Mouse (Mus musculus): ENCODE measurements around the gene Arf5. TPM values are rescaled to one million over a fixed set of nuclear protein-coding genes. Genes with fewer than 3 reads are reported as not detected.
A peak's percentile ranks its signal among the peaks of the same experiment; 100 is the strongest.

Gene Arf5
- polyA plus RNA-seq, 1 experiment from 2014 or later, result 301 TPM

DNA sequence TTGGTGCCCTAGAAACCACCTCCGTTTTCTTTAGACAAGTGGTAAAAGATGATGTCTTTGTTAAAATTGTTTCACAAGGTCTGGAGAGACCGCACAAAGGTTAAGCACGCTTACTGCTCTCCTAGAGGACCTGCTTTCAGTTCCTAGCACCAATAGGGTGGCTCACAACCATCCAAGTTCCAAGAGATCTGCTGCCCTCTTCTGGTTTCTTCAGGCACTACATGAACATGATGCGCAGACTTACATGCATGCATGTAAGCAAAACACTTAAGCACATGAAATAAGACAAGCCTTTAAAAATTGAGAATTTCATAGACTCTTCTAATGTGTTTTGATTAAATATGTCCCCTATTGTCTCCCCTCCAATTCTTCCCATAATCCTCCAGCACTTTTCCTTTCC lies 23.6 kb upstream of the Arf5 start:
- Histone ChIP-seq H3K4me2 (ENCODE audit: low read depth, low read length, severe bottlenecking) (no peak overlapping the region), H3K27me3 (ENCODE audit: control insufficient read depth, insufficient read depth, low read length) (peaks cover 8% of the 10 kb centered on the region; the same call in 1 of the 2 replicates), H3K36me3 (ENCODE audit: control insufficient read depth, insufficient read depth, low read length) (no peaks in the 10 kb centered on the region), H3K9me3 (ENCODE audit: control insufficient read depth, low read length) (no peaks in the 10 kb centered on the region), H3K27ac (ENCODE audit: low read depth, low read length) (no peak overlapping the region), H3K9ac (ENCODE audit: low read length) (no peak overlapping the region), H3K4me3 (ENCODE audit: low read depth, low read length) (no peak overlapping the region), H3K4me1 (replicated peaks; ENCODE audit: control insufficient read depth, insufficient read depth, low read length) (peaks cover 4% of the 10 kb centered on the region; the same call in 1 of the 2 replicates)
- DNase-seq (ENCODE audit: low spot score) (no peak), ATAC-seq (replicated peaks; ENCODE audit: low FRiP score) (no peak)
- WGBS, result 89% methylated on average over 4 of the region's 4 CpGs

DNA sequence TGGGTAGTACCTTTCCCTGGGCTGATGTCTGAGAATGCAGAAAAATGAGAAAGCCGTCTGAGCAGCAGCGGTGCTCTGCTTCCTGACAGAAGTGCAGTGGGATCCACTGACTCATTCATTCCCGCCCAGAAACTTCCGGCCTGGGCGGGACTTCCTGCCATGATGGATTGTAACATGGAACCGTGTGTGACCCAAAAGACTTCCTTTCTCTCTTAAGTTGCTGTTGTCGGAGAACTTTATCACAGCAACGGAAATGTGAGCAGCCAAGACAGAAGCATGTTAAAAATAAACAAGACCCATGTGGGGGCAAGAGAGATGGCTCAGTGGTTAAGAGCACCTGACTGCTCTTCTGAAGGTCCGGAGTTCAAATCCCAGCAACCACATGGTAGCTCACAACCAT lies 13.3 kb upstream of the Arf5 start:
- ATAC-seq (replicated peaks; ENCODE audit: low FRiP score), result no peak
- WGBS, result 89% methylated on average over 9 of the region's 9 CpGs
- Histone ChIP-seq H3K9me3 (ENCODE audit: control insufficient read depth, low read length) (no peaks in the 10 kb centered on the region), H3K36me3 (ENCODE audit: control insufficient read depth, insufficient read depth, low read length) (no peaks in the 10 kb centered on the region), H3K27me3 (ENCODE audit: control insufficient read depth, insufficient read depth, low read length) (no peaks in the 10 kb centered on the region), H3K9ac (ENCODE audit: low read length) (no peak overlapping the region), H3K27ac (ENCODE audit: low read depth, low read length) (no peak overlapping the region), H3K4me1 (replicated peaks; ENCODE audit: control insufficient read depth, insufficient read depth, low read length) (no peaks in the 10 kb centered on the region), H3K4me2 (ENCODE audit: low read depth, low read length, severe bottlenecking) (no peak overlapping the region), H3K4me3 (ENCODE audit: low read depth, low read length) (no peak overlapping the region)
- DNase-seq (ENCODE audit: low spot score), result no peak

DNA sequence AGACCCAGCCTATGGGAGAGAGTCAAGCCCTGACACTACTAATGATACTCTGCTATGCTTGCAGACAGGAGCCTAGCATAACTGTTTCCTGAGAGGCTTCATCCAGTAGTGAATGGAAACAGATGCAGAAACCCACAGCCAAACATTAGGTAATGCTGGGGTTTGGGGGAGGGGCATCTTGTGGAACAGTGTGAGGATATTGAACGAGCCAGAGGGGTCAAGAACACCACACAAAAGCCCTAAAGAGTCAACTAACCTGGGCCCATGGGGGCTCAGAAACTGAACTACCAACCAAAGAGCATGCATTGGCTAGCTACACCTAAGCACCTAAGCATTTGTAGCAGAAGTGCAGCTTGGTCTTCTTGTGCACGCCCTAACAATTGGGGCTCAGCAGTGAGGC lies 12.1 kb upstream of the Arf5 start:
- Histone ChIP-seq H3K36me3 (ENCODE audit: control insufficient read depth, insufficient read depth, low read length) (no peaks in the 10 kb centered on the region), H3K9me3 (ENCODE audit: control insufficient read depth, low read length) (no peaks in the 10 kb centered on the region), H3K4me3 (ENCODE audit: low read depth, low read length) (no peak overlapping the region), H3K27ac (ENCODE audit: low read depth, low read length) (no peak overlapping the region), H3K27me3 (ENCODE audit: control insufficient read depth, insufficient read depth, low read length) (no peaks in the 10 kb centered on the region), H3K4me2 (ENCODE audit: low read depth, low read length, severe bottlenecking) (no peak overlapping the region), H3K4me1 (replicated peaks; ENCODE audit: control insufficient read depth, insufficient read depth, low read length) (no peaks in the 10 kb centered on the region), H3K9ac (ENCODE audit: low read length) (no peak overlapping the region)
- DNase-seq (ENCODE audit: low spot score) (no peak), ATAC-seq (replicated peaks; ENCODE audit: low FRiP score) (no peak)
- 79% methylated on average over 2 of the region's 2 CpGs for WGBS

DNA sequence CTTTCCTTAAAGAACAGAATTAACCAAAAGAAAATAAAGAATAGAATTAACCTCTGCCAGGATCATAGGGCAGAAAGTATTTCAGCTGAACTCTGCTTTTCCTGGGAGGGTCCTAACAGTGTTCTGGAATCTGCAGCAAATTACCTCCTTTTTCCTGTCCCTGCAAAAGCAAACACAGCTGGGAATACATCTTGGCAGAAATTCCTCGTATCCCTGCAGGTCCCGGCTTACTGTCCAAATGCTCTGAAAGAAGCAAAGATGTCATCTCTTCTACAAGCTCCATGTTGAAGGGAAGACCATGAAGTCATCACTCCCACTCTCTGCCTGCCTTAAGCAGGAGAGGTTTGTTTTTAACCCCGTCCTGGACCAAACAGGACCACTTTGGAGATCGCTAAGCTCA lies 6.4 kb upstream of the Arf5 start:
- Histone ChIP-seq H3K9ac (ENCODE audit: low read length) (no peak overlapping the region), H3K27ac (ENCODE audit: low read depth, low read length) (no peak overlapping the region), H3K36me3 (ENCODE audit: control insufficient read depth, insufficient read depth, low read length) (peaks cover 4% of the 10 kb centered on the region; the same call in 1 of the 2 replicates), H3K4me3 (ENCODE audit: low read depth, low read length) (no peak overlapping the region), H3K4me2 (ENCODE audit: low read depth, low read length, severe bottlenecking) (no peak overlapping the region), H3K9me3 (ENCODE audit: control insufficient read depth, low read length) (no peaks in the 10 kb centered on the region), H3K4me1 (replicated peaks; ENCODE audit: control insufficient read depth, insufficient read depth, low read length) (peaks cover 11% of the 10 kb centered on the region), H3K27me3 (ENCODE audit: control insufficient read depth, insufficient read depth, low read length) (no peaks in the 10 kb centered on the region)
- WGBS, result 81% methylated on average over 4 of the region's 4 CpGs
- DNase-seq (ENCODE audit: low spot score), result no peak
- ATAC-seq (replicated peaks; ENCODE audit: low FRiP score), result no peak

DNA sequence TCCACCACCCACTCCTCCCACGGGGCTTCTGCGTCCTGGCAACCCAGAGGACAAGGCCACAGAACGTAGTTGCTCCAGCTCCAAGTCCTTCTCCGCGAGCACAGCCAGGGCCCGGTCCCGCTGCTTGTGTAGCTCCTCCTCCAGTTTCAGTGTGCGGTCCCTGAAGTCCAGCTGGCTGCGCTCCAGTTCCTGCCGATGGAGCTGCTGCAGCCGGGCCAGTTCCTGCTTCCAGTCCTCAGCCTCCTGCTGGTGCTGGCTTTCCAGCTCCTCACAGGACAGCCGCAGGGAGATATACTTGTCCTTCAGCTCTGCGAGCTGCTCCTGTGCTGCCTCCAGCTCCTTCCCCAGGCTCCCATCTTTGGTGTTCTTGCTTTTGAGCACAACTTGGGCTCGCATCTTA lies 4.9 kb upstream of the Arf5 start:
- Histone ChIP-seq H3K27me3 (ENCODE audit: control insufficient read depth, insufficient read depth, low read length) (no peaks in the 10 kb centered on the region), H3K9ac (ENCODE audit: low read length) (no peak overlapping the region), H3K27ac (ENCODE audit: low read depth, low read length) (no peak overlapping the region), H3K9me3 (ENCODE audit: control insufficient read depth, low read length) (no peaks in the 10 kb centered on the region), H3K4me1 (replicated peaks; ENCODE audit: control insufficient read depth, insufficient read depth, low read length) (peaks cover 11% of the 10 kb centered on the region), H3K36me3 (ENCODE audit: control insufficient read depth, insufficient read depth, low read length) (peaks cover 4% of the 10 kb centered on the region; the same call in 1 of the 2 replicates), H3K4me2 (ENCODE audit: low read depth, low read length, severe bottlenecking) (no peak overlapping the region), H3K4me3 (ENCODE audit: low read depth, low read length) (no peak overlapping the region)
- WGBS, result 91% methylated on average over 14 of the region's 14 CpGs
- ATAC-seq (replicated peaks; ENCODE audit: low FRiP score) (no peak), DNase-seq (ENCODE audit: low spot score) (no peak)

DNA sequence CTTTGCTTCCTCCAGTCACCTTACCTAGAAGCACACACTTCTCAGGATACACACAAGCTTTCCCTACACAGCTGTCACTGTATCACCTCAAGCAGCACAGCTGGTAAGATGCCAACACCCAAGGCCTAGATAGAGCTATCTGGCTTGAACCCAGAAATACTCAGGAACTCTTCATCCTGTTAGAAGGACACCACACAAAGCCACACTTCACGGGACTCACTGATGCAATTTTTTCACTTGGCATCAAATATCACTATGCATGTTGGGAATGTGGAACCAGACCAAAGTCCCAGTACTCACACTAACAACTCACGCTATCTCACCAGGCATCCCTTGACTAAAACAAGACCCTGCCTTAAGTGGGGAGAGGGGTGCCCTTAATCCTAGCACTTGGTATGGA lies 3.7 kb upstream of the Arf5 start:
- DNase-seq (ENCODE audit: low spot score), result no peak
- no peaks in the 10 kb centered on the region for H3K27me3 ChIP-seq (ENCODE audit: control insufficient read depth, insufficient read depth, low read length)

DNA sequence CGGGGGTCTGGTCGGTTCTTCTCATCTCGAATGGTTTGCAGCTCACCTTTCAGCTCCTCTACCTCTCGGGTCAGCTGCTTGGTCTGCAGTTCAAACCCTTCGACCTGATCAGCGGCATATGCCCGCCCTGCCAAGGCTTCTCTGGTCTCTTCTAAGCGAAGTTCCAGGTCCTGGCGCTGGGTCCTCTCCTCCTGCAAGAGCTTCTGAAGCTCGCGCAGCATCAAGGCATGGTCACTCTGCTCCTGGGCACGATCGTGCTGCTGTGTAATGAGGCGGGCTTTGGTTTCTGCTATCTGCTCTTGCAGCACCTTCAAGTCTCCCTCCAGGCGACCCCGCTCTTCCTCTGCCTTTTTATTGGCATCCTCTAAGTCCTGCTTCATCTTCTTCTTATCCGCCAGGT lies 3.0 kb upstream of the Arf5 start:
- Histone ChIP-seq H3K9me3 (ENCODE audit: control insufficient read depth, low read length) (no peaks in the 10 kb centered on the region), H3K4me3 (ENCODE audit: low read depth, low read length) (peak overlapping the region; percentile 82), H3K27me3 (ENCODE audit: control insufficient read depth, insufficient read depth, low read length) (no peaks in the 10 kb centered on the region), H3K36me3 (ENCODE audit: control insufficient read depth, insufficient read depth, low read length) (peaks cover 4% of the 10 kb centered on the region; the same call in 1 of the 2 replicates), H3K4me2 (ENCODE audit: low read depth, low read length, severe bottlenecking) (peak overlapping the region; percentile 78), H3K27ac (ENCODE audit: low read depth, low read length) (no peak overlapping the region), H3K9ac (ENCODE audit: low read length) (no peak overlapping the region; the same call in 1 of the 2 replicates), H3K4me1 (replicated peaks; ENCODE audit: control insufficient read depth, insufficient read depth, low read length) (peaks cover 14% of the 10 kb centered on the region)
- ATAC-seq (replicated peaks; ENCODE audit: low FRiP score), result no peak
- 86% methylated on average over 17 of the region's 17 CpGs for WGBS
- no peak for DNase-seq (ENCODE audit: low spot score)

More for the DNA sequence above, 3.7 kb upstream of the Arf5 start:
- Histone ChIP-seq H3K4me1 (replicated peaks; ENCODE audit: control insufficient read depth, insufficient read depth, low read length) (peaks cover 14% of the 10 kb centered on the region), H3K27ac (ENCODE audit: low read depth, low read length) (no peak overlapping the region), H3K4me2 (ENCODE audit: low read depth, low read length, severe bottlenecking) (no peak overlapping the region), H3K9me3 (ENCODE audit: control insufficient read depth, low read length) (no peaks in the 10 kb centered on the region), H3K36me3 (ENCODE audit: control insufficient read depth, insufficient read depth, low read length) (peaks cover 4% of the 10 kb centered on the region; the same call in 1 of the 2 replicates), H3K9ac (ENCODE audit: low read length) (no peak overlapping the region), H3K4me3 (ENCODE audit: low read depth, low read length) (no peak overlapping the region)
- 83% methylated on average over 2 of the region's 2 CpGs for WGBS
- ATAC-seq (replicated peaks; ENCODE audit: low FRiP score), result no peak

DNA sequence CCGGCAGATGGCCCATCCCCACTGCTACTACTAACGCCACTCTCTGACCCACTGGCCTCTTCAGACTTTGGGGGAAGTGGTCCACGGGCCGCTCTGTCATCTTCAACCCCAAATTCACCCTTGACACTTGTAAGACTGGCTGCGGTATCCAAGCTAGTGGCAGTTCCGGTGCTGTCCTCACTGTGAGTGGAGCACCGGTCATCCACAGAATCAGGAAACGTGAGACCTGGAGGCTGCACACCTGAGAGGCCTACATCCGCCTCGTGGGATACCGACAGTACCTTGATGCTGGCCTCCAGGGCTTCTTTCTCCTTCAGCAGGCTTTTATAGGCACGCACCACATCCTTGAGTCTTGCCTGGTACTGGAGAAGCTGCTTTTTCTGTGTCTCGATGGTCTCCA lies 2.5 kb upstream of the Arf5 start:
- H3K4me2 ChIP-seq (ENCODE audit: low read depth, low read length, severe bottlenecking), result peak overlapping the region; percentile 78

DNA sequence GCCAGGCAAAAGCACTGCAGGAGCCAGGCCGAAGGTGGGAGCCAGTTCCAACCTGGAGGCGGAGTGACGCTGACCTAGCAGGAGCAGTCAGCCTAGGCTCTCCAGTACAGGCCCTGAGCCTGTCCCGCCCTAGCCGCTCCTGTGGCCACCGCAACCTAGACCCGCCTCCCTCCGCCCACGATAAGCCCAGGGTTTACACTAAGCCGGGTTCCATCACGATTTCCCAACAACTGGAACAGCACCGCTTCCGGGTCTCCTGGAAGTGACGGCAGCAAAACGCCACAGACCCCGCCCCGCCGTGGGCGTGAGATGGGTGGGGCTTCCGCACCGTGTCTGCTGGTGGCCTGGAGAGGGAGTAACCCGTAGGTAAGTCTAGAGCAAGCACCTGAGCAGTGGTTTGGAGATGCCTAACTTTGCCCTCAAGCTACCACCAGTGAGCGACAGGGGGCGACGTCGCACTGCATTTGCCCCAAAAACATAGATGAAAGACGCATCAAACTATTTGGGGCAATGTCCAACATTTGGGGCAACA lies 1.8 kb upstream of the Arf5 start:
- Histone ChIP-seq H3K4me2 (ENCODE audit: low read depth, low read length, severe bottlenecking) (peak overlapping the region; percentile 78), H3K27ac (ENCODE audit: low read depth, low read length) (0 out of 2 replicates have a peak overlapping the region, but pooled peaks have one; percentile 41), H3K4me3 (ENCODE audit: low read depth, low read length) (peak overlapping the region; percentile 82), H3K9ac (ENCODE audit: low read length) (peak overlapping the region; percentile 79), H3K27me3 (ENCODE audit: control insufficient read depth, insufficient read depth, low read length) (no peaks in the 10 kb centered on the region), H3K4me1 (replicated peaks; ENCODE audit: control insufficient read depth, insufficient read depth, low read length) (peaks cover 14% of the 10 kb centered on the region), H3K9me3 (ENCODE audit: control insufficient read depth, low read length) (no peaks in the 10 kb centered on the region), H3K36me3 (ENCODE audit: control insufficient read depth, insufficient read depth, low read length) (peaks cover 7% of the 10 kb centered on the region)
- WGBS, result under 1% methylated on average over 27 of the region's 27 CpGs
- ATAC-seq (replicated peaks; ENCODE audit: low FRiP score) (peak; percentile 84), DNase-seq (ENCODE audit: low spot score) (peak; percentile 95)

More for the DNA sequence above, 2.5 kb upstream of the Arf5 start:
- H3K4me1 ChIP-seq (replicated peaks; ENCODE audit: control insufficient read depth, insufficient read depth, low read length), result peaks cover 14% of the 10 kb centered on the region
- H3K4me3 ChIP-seq (ENCODE audit: low read depth, low read length), result peak overlapping the region; percentile 82
- H3K27me3 ChIP-seq (ENCODE audit: control insufficient read depth, insufficient read depth, low read length), result no peaks in the 10 kb centered on the region
- peaks cover 4% of the 10 kb centered on the region; the same call in 1 of the 2 replicates for H3K36me3 ChIP-seq (ENCODE audit: control insufficient read depth, insufficient read depth, low read length)
- WGBS, result 22% methylated on average over 13 of the region's 13 CpGs
- DNase-seq (ENCODE audit: low spot score) (no peak), ATAC-seq (replicated peaks; ENCODE audit: low FRiP score) (no peak)
- no peak overlapping the region for H3K27ac ChIP-seq (ENCODE audit: low read depth, low read length)
- H3K9ac ChIP-seq (ENCODE audit: low read length), result peak overlapping the region; percentile 79
- H3K9me3 ChIP-seq (ENCODE audit: control insufficient read depth, low read length), result no peaks in the 10 kb centered on the region

Measured in forebrain, embryonic 11.5 days (tissue).